Mouse (Mus musculus): ENCODE data around the gene Ephb2.

DNA sequence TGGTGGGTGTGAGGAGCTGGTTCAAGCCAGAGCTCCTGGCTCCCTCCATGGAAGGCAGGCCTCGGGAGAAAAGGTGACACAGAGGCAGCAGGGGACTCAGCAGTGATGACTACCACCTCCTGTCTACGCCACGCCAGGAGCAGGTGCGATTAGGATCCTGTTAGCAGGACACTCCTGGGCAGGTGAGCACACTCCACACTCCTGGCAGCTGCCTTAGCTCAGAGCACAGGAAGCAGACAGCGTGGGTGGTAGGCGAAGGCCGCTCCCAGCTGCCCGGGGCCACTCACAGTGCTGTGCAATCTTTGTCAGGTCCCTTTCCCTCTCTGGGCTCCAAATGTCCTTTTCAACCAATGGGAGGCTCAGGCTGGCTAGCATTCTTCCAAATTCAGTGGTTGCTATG lies 34.3 kb downstream of the Ephb2 start:
- no peak for TF ChIP-seq CTCF (conservative IDR thresholded peaks at IDR 0.05; ENCODE audit: insufficient read depth, insufficient read length, low read depth, low read length)
- no peak for TF ChIP-seq POLR2A (IDR thresholded peaks at IDR 0.05; ENCODE audit: low read depth, low read length)
